Mouse (Mus musculus): ENCODE results near the gene Mrpl20. TPM values are rescaled to one million over a fixed set of nuclear protein-coding genes. Genes with fewer than 3 reads are reported as not detected.

The Mrpl20 gene
- 55.4 and 70.3 TPM in 2 replicates for total RNA-seq (2017)

DNA sequence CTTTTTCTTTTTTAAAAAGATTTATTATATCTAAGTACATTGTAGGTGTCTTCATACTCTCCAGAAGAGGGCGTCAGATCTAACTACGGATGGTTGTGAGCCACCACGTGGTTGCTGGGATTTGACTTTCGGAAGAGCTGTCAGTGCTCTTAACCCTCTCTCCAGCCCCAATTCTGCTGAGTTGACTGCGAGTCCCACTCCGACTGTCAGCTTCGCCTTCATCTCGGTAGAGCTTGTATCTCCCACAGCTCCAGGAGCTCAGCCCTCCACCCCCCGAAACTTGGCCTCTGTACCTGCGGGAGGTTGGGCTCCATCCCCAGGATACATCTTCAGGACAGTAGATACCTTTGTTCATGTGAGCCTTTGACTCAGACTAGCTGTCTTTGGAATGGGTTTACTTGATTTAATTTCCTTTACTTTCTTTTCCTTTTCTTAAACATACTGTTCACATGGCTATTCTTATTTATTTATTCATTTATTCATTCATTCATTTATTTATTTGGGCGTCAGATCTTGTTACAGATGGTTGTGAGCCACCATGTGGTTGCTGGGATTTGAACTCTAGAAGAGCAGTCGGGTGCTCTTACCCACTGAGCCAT, at the start of gene Mrpl20:
Gene Mrpl20, plus strand, starts transcription at position 138 of the 599 bp plus-strand sequence.
- peak; percentile 53 for ATAC-seq (replicated peaks; ENCODE audit: low read depth, poor library complexity, severe bottlenecking)

DNA sequence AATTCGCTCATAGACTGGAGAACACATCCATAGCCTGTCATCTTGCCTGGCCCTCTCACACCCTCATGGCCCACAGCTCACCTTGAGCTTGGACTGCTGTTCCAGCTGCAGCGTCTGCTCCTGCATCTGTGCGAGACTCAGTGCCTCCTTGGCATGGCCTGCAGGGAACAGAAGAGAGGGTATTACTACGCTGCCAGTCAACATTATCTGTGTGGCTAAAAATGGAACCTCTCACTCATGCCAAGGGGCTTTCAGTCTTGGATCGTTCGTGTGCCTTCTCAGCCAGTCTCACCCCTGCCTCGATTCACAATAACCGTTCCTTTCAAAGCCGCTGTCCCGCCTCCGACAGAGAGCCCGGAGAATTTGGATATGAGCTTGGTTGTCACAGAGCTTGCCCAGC, 45.7 kb upstream of the Mrpl20 start:
- no peak for ATAC-seq (replicated peaks; ENCODE audit: low read depth, poor library complexity, severe bottlenecking)

DNA sequence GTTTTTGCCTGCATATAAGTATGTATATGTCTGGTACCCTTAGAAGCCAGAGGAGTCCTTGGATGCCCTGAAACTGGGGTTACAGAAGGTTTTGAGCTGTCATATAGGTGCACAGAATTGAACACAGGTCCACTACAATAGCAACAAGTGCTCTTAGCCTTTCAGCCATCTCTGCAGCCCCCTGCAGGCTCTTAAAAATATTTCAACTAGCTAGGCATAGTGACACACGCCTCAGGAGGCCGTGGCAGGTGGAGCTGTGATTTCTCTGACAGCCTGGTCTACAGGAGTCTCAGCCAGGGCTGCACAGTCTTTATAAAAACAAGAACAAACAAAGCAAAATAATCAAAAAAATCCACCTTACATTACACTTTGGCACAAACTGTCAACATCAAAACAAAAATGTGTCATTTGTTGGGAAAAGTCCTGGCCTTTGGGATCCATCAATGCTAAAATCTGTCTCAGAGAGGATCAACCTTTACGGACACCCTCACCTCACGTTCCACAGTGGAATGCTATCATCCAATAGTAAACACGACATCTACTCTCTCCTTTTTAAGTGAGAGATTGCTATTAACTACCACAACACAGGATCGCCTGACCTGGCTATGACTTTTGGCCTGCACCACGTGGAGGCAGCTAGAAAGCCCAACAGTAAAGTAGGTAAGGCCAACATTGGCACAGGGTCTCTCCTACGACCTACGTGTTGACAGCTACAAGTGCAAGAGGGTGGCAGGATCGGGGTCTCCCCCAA, 42.6 kb upstream of the Mrpl20 start:
- peak; percentile 65 for ATAC-seq (replicated peaks; ENCODE audit: low read depth, poor library complexity, severe bottlenecking)

DNA sequence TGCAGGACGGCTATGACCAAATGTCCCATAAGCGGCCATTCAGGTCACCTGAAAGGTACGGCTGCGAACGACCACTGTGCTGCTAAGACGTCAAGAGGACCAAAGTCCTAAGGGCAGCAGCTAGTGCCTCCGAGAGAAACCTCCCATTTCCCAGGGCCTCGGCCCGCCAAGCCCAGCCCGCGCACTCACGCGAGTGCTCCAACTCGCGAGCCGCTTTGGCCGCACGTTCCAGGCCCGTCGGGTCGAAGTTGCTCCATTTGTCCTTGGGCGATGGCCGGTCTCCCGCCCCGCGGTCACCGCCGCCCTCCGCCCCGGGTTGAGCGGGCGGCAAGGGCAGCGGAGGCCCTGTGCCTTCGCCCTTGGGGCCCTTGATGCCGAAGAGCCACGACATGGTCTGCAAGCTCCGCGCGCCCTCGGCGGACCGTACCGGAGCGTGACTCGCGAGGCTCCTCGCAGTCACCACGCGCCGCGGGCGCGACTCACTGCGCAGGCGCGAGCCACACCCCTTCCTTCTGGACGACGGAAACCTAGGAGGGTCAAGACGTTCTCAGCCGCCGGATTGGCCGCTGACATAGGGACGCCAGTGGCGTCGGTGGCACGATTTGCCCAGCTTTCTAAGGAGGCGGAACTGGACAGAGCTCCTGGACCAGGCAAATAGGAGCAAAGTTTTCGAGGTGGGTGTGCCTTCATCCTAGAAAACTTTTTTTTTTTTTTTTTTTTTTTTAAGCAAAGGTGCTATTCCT, 41.9 kb upstream of the Mrpl20 start, which contains the start of gene Atad3a:
Gene Atad3a, minus strand, starts transcription at position 481 of the 743 bp plus-strand sequence.
- peak; percentile 98 for ATAC-seq (replicated peaks; ENCODE audit: low read depth, poor library complexity, severe bottlenecking)

- no peak for ATAC-seq (replicated peaks; ENCODE audit: low read depth, poor library complexity, severe bottlenecking)
These were observed 41.1 kb upstream of the Mrpl20 start for GRCm38 (mm10) chr4:155761356-155762099.

- no peak for ATAC-seq (replicated peaks; ENCODE audit: low read depth, poor library complexity, severe bottlenecking)
These were observed 40.3 kb upstream of the Mrpl20 start for GRCm38 (mm10) chr4:155762357-155762756.

- no peak for ATAC-seq (replicated peaks; ENCODE audit: low read depth, poor library complexity, severe bottlenecking)
These were observed 33.2 kb upstream of the Mrpl20 start for GRCm38 (mm10) chr4:155769496-155769879.

- peak; percentile 79 for ATAC-seq (replicated peaks; ENCODE audit: low read depth, poor library complexity, severe bottlenecking)
These were observed 32.7 kb upstream of the Mrpl20 start for GRCm38 (mm10) chr4:155769880-155770512.

GRCm38 (mm10) chr4:155770626-155771025, 32.1 kb upstream of the Mrpl20 start:
- ATAC-seq (replicated peaks; ENCODE audit: low read depth, poor library complexity, severe bottlenecking) = no peak

DNA sequence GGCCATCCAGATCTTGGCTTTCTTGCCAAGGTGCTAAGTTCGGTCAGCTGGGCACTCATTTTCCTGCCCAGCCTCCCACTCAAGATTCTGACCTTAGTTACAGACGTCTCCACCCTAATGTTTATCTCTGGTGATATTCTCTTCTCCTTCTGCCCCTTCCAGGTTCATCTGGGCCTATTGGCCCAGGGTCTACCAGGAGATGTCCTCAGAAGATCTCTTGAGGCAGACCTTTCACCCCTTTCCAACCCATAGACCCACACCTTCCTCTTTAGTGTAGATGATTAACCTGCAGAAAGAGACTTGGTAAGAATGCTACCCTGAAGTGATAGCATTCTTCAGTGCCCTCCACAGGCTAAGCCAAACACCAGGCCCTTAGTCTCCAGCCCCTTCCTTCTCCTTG, 31.0 kb upstream of the Mrpl20 start:
- no peak for ATAC-seq (replicated peaks; ENCODE audit: low read depth, poor library complexity, severe bottlenecking)

- no peak for ATAC-seq (replicated peaks; ENCODE audit: low read depth, poor library complexity, severe bottlenecking)
These were observed 29.9 kb upstream of the Mrpl20 start for GRCm38 (mm10) chr4:155772786-155773185.

DNA sequence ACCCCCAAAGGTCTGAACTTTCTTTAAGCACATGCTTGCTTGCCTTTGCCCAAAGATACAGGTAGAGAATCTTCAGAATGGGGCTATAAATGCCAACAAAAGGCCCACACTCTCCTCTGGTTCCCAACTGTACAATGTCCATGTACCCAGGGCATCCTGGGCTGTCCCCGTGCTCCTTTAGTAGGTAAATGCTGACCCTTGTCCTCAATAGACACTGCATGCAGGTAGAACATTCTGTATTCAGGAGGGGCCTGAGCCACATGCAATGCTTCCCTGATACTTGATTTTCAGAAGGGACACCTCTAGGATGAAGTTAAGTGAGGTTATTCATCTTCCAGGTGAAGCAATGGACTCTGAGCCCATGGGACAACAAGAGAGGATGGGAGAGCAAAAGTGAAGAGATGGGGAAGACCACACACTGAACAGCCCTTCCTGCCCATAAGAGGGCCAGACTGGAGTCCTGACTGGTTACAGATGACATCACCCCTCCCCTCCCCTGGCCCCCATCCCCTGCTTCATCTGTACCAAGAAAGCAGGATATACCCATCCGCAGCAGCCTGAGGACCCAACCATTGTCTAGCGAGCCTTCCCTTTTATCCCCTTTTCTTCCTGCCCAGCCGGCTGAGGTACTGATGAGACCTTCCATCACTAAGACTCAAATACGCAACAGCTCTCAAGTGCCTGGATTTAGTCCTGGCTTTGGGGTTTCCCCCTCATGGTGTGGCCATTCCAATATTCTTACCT, 29.2 kb upstream of the Mrpl20 start:
- ATAC-seq (replicated peaks; ENCODE audit: low read depth, poor library complexity, severe bottlenecking) = no peak

DNA sequence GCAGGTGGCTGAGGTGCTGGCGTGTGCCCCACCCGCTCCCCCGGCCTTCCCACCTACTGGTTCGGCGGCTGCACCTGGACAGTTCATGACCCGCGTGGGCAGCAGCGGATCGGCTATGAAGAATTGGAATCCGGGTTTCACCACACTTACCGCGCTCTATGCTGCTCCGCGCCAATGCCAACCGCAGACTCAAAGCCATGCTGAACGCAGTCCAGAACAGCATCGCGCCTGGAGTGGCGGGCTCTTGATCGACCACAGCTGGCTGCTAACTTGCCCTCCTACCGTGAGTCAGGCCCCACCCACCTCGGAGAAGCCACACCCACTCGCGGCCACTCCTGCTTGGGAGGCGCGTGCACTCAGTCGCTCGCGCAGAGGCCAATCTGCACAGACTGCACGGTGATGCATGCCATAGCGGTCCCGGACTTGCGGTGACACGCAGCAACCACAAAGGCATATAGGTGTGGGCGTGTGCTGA, 28.4 kb upstream of the Mrpl20 start, which contains the start of gene Vwa1:
Gene Vwa1, minus strand, starts transcription at position 419 of the 475 bp plus-strand sequence.
- ATAC-seq (replicated peaks; ENCODE audit: low read depth, poor library complexity, severe bottlenecking) = peak; percentile 81

DNA sequence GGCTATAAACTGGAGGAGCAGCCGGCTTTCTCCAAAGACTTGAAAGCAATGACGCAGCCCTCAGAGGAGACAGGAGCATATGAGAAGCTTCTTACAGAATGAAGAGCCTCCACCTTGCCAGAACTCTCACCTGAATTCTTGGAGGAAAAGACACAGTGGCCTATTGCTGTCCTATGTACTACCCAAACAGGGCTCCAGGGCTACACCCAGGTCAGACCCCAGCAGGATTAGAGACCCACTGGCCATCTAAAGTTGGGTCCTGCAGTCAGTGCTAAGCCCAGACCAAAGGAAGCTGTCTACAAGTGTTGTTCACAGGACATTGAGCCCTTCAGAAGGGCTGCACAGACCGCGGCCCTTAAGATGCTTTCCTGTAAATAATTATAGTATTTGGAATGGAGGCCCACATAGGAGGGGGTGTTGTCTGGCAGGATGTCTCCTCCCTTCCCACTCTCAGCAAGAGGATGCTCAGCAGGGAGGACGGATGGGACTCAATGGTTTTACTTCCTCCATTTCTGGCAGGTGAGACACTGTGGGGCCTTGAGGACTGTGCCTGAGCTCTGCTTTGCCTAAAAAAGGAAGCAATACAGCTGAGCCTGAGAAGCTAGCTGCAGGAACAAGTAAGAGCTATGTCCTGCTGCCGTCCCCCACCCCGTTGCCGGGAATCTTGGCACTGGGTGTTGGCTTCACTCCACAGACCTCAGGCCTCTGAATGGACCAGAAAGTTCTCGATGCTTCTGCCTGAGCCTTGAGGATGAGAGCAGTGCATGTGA, 27.5 kb upstream of the Mrpl20 start:
- ATAC-seq (replicated peaks; ENCODE audit: low read depth, poor library complexity, severe bottlenecking) = 0 out of 2 replicates have a peak, but pooled peaks have one; percentile 15

- ATAC-seq (replicated peaks; ENCODE audit: low read depth, poor library complexity, severe bottlenecking) = no peak
These were observed 26.8 kb upstream of the Mrpl20 start for GRCm38 (mm10) chr4:155775855-155776254.

DNA sequence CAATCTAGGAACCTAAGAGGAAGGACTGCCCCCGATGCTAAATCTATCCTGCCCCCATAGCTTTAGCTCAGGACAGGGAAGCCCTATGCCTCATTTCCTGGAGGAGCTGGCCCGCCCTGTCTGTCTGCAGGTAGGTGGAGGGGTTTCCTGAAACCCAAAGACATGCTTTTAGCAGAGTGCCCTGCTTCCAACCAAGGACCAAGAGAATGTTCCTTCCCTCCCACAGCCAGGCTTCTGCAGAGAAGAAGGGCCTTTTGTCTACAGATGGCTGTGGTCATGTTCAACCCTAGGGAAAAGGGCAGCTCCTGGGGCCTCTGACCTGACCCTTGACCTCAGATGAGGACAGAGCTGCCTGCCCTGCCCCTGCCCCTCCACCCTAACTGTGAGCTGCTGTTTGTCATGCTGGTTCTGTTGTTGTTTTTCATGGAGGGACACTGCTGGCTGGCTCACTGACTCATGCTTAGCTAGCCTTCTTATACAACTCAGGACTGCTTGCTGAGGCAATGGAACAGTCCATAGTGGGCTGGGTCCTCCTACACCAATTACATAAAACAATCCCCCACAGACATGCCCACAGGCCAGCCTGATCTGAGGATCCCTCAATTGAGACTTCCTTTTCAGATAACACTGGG, 25.9 kb upstream of the Mrpl20 start:
- no peak for ATAC-seq (replicated peaks; ENCODE audit: low read depth, poor library complexity, severe bottlenecking)

DNA sequence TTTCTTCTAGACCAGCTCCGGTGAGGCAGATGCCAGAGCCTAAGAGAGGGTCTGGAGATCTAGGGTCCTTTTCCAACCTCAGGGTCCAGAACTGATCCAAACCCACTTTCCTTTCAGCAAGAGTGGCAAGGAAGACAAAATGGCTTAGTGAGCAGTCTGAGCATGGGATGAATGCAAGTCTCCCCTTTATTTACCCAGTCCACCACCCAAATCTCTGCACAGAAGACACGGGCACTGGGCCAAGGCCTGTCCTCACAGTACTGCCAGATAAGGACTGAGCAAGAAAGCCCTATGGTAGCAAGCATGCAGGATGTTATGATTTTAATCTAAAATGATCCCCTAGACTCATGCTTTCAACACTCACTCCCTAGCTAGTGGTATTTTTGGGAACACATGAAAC, 24.9 kb upstream of the Mrpl20 start:
- ATAC-seq (replicated peaks; ENCODE audit: low read depth, poor library complexity, severe bottlenecking) = no peak

DNA sequence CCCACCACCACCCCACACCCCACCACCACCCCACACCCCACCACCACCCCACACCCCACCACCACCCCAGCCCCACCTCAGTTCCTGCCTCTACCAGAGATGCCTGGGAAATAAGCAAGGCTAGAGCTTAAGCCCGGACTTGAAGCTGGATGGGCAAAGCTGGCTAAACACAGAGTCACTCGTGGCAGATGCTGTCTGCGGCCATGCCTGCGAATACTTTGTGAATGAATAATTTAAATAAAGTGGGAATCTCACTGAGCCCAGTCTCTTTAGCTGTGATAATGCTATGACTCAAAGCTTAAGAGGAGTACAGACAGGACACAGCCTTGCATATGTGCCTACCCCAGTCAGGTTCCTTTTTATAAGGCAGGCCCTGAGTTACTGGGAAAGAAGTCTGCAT, 23.2 kb upstream of the Mrpl20 start:
- no peak for ATAC-seq (replicated peaks; ENCODE audit: low read depth, poor library complexity, severe bottlenecking)
